Mouse (Mus musculus) liver, embryonic 14.5 days (tissue): ENCODE measurements around the gene Olfr764-ps1. TPM values are rescaled to one million over a fixed set of nuclear protein-coding genes. Genes with fewer than 3 reads are reported as not detected.

ENCODE experiments used
- polyA plus RNA-seq, 2 experiments: library from polyadenylated mRNA; depleted of rRNA in 1 of 2; stranded (reverse) in 1 of 2; unstranded in 1 of 2; fragments of >200 nt; fragmentation: Nextera tagmentation in 1 of 2; extraction: Ambion mirVana in 1 of 2; gene quantifications; 2 replicates each; pipeline versions ENCODE4 v1.2.1 to v1.2.3; 2012 to 2014

The Olfr764-ps1 gene
- polyA plus RNA-seq, 2 experiments, result not detected

Other genes with a start within 250 kb of the Olfr764-ps1 start
- gene Mmp19, start 249.0 kb downstream of the Olfr764-ps1 start, polyA plus RNA-seq (2012; rRNA removed), result 8.0 and 9.5 TPM in 2 replicates
- gene Mmp19, start 249.0 kb downstream of the Olfr764-ps1 start, polyA plus RNA-seq (2014; fragmentation: Nextera tagmentation; extraction: Ambion mirVana), result 8.3 and 8.9 TPM in 2 replicates
- 4.2 and 6.0 TPM in 2 replicates for gene Dnajc14, start 235.8 kb downstream of the Olfr764-ps1 start, polyA plus RNA-seq (2012; rRNA removed)
- 10.7 and 12.3 TPM in 2 replicates for gene Dnajc14, start 235.8 kb downstream of the Olfr764-ps1 start, polyA plus RNA-seq (2014; fragmentation: Nextera tagmentation; extraction: Ambion mirVana)
- gene Tmem198b, start 235.5 kb downstream of the Olfr764-ps1 start, polyA plus RNA-seq (2012; rRNA removed), result 2.1 and 2.9 TPM in 2 replicates
- gene Tmem198b, start 235.5 kb downstream of the Olfr764-ps1 start, polyA plus RNA-seq (2014; fragmentation: Nextera tagmentation; extraction: Ambion mirVana), result 0.99 and 1.5 TPM in 2 replicates
- 27.1 and 61.2 TPM in 2 replicates for gene Sarnp, start 222.6 kb downstream of the Olfr764-ps1 start, polyA plus RNA-seq (2012; rRNA removed)
- 122 and 125 TPM in 2 replicates for gene Sarnp, start 222.6 kb downstream of the Olfr764-ps1 start, polyA plus RNA-seq (2014; fragmentation: Nextera tagmentation; extraction: Ambion mirVana)
- gene Ormdl2, start 218.3 kb downstream of the Olfr764-ps1 start, polyA plus RNA-seq (2012; rRNA removed), result 43.1 and 47.8 TPM in 2 replicates
- gene Ormdl2, start 218.3 kb downstream of the Olfr764-ps1 start, polyA plus RNA-seq (2014; fragmentation: Nextera tagmentation; extraction: Ambion mirVana), result 80.5 and 83.5 TPM in 2 replicates
- gene Gdf11, start 148.2 kb downstream of the Olfr764-ps1 start, polyA plus RNA-seq (2012; rRNA removed), result 0.32 and 0.36 TPM in 2 replicates
- gene Gdf11, start 148.2 kb downstream of the Olfr764-ps1 start, polyA plus RNA-seq (2014; fragmentation: Nextera tagmentation; extraction: Ambion mirVana), result 0.16 and 0.23 TPM in 2 replicates
- 22.5 and 29.6 TPM in 2 replicates for gene Cd63, start 138.9 kb downstream of the Olfr764-ps1 start, polyA plus RNA-seq (2012; rRNA removed)
- 73.0 and 85.0 TPM in 2 replicates for gene Cd63, start 138.9 kb downstream of the Olfr764-ps1 start, polyA plus RNA-seq (2014; fragmentation: Nextera tagmentation; extraction: Ambion mirVana)
- 12.1 and 12.3 TPM in 2 replicates for gene Rdh5, start 117.0 kb downstream of the Olfr764-ps1 start, polyA plus RNA-seq (2012; rRNA removed)
- 13.6 and 15.8 TPM in 2 replicates for gene Rdh5, start 117.0 kb downstream of the Olfr764-ps1 start, polyA plus RNA-seq (2014; fragmentation: Nextera tagmentation; extraction: Ambion mirVana)
- gene Bloc1s1, start 115.9 kb downstream of the Olfr764-ps1 start, polyA plus RNA-seq (2012; rRNA removed), result 67.2 and 95.9 TPM in 2 replicates
- 99.2 and 99.8 TPM in 2 replicates for gene Bloc1s1, start 115.9 kb downstream of the Olfr764-ps1 start, polyA plus RNA-seq (2014; fragmentation: Nextera tagmentation; extraction: Ambion mirVana)
- gene Itga7, start 106.1 kb downstream of the Olfr764-ps1 start, polyA plus RNA-seq (2012; rRNA removed), result 0.09 and 0.19 TPM in 2 replicates
- gene Itga7, start 106.1 kb downstream of the Olfr764-ps1 start, polyA plus RNA-seq (2014; fragmentation: Nextera tagmentation; extraction: Ambion mirVana), result 0.04 and 0.15 TPM in 2 replicates
- not detected in 2 replicates for gene Mettl7b, start 78.9 kb downstream of the Olfr764-ps1 start, polyA plus RNA-seq (2012; rRNA removed)
- gene Mettl7b, start 78.9 kb downstream of the Olfr764-ps1 start, polyA plus RNA-seq (2014; fragmentation: Nextera tagmentation; extraction: Ambion mirVana), result not detected in 2 replicates
- gene Olfr9, start 50.5 kb downstream of the Olfr764-ps1 start, polyA plus RNA-seq (2012; rRNA removed), result not detected in 2 replicates
- not detected in 2 replicates for gene Olfr9, start 50.5 kb downstream of the Olfr764-ps1 start, polyA plus RNA-seq (2014; fragmentation: Nextera tagmentation; extraction: Ambion mirVana)
- not detected in 2 replicates for gene Olfr763, start 29.1 kb downstream of the Olfr764-ps1 start, polyA plus RNA-seq (2012; rRNA removed)
- not detected in 2 replicates for gene Olfr763, start 29.1 kb downstream of the Olfr764-ps1 start, polyA plus RNA-seq (2014; fragmentation: Nextera tagmentation; extraction: Ambion mirVana)
- gene Olfr765, start 10.1 kb upstream of the Olfr764-ps1 start, polyA plus RNA-seq (2012; rRNA removed), result not detected in 2 replicates
- not detected in 2 replicates for gene Olfr765, start 10.1 kb upstream of the Olfr764-ps1 start, polyA plus RNA-seq (2014; fragmentation: Nextera tagmentation; extraction: Ambion mirVana)
- gene Olfr766-ps1, start 29.1 kb upstream of the Olfr764-ps1 start, polyA plus RNA-seq (2012; rRNA removed), result not detected in 2 replicates
- not detected in 2 replicates for gene Olfr766-ps1, start 29.1 kb upstream of the Olfr764-ps1 start, polyA plus RNA-seq (2014; fragmentation: Nextera tagmentation; extraction: Ambion mirVana)
- not detected in 2 replicates for gene Olfr767, start 43.0 kb upstream of the Olfr764-ps1 start, polyA plus RNA-seq (2012; rRNA removed)
- not detected in 2 replicates for gene Olfr767, start 43.0 kb upstream of the Olfr764-ps1 start, polyA plus RNA-seq (2014; fragmentation: Nextera tagmentation; extraction: Ambion mirVana)
- gene Olfr768, start 59.5 kb upstream of the Olfr764-ps1 start, polyA plus RNA-seq (2012; rRNA removed), result not detected in 2 replicates
- not detected in 2 replicates for gene Olfr768, start 59.5 kb upstream of the Olfr764-ps1 start, polyA plus RNA-seq (2014; fragmentation: Nextera tagmentation; extraction: Ambion mirVana)
- not detected in 2 replicates for gene Olfr769, start 78.0 kb upstream of the Olfr764-ps1 start, polyA plus RNA-seq (2012; rRNA removed)
- not detected in 2 replicates for gene Olfr769, start 78.0 kb upstream of the Olfr764-ps1 start, polyA plus RNA-seq (2014; fragmentation: Nextera tagmentation; extraction: Ambion mirVana)
- gene Olfr770, start 99.1 kb upstream of the Olfr764-ps1 start, polyA plus RNA-seq (2012; rRNA removed), result not detected in 2 replicates
- gene Olfr770, start 99.1 kb upstream of the Olfr764-ps1 start, polyA plus RNA-seq (2014; fragmentation: Nextera tagmentation; extraction: Ambion mirVana), result not detected in 2 replicates
- not detected in 2 replicates for gene Olfr771, start 124.9 kb upstream of the Olfr764-ps1 start, polyA plus RNA-seq (2012; rRNA removed)
- gene Olfr771, start 124.9 kb upstream of the Olfr764-ps1 start, polyA plus RNA-seq (2014; fragmentation: Nextera tagmentation; extraction: Ambion mirVana), result not detected in 2 replicates
- gene Olfr772, start 138.0 kb upstream of the Olfr764-ps1 start, polyA plus RNA-seq (2012; rRNA removed), result not detected in 2 replicates
- not detected in 2 replicates for gene Olfr772, start 138.0 kb upstream of the Olfr764-ps1 start, polyA plus RNA-seq (2014; fragmentation: Nextera tagmentation; extraction: Ambion mirVana)
- not detected in 2 replicates for gene Olfr773, start 147.5 kb upstream of the Olfr764-ps1 start, polyA plus RNA-seq (2012; rRNA removed)
- gene Olfr773, start 147.5 kb upstream of the Olfr764-ps1 start, polyA plus RNA-seq (2014; fragmentation: Nextera tagmentation; extraction: Ambion mirVana), result not detected in 2 replicates
- gene Olfr774, start 196.3 kb upstream of the Olfr764-ps1 start, polyA plus RNA-seq (2012; rRNA removed), result not detected in 2 replicates
- gene Olfr774, start 196.3 kb upstream of the Olfr764-ps1 start, polyA plus RNA-seq (2014; fragmentation: Nextera tagmentation; extraction: Ambion mirVana), result not detected in 2 replicates
- gene Olfr775, start 208.5 kb upstream of the Olfr764-ps1 start, polyA plus RNA-seq (2012; rRNA removed), result not detected in 2 replicates
- gene Olfr775, start 208.5 kb upstream of the Olfr764-ps1 start, polyA plus RNA-seq (2014; fragmentation: Nextera tagmentation; extraction: Ambion mirVana), result not detected in 2 replicates
- not detected in 2 replicates for gene Olfr776, start 219.2 kb upstream of the Olfr764-ps1 start, polyA plus RNA-seq (2012; rRNA removed)
- gene Olfr776, start 219.2 kb upstream of the Olfr764-ps1 start, polyA plus RNA-seq (2014; fragmentation: Nextera tagmentation; extraction: Ambion mirVana), result not detected in 2 replicates
- not detected in 2 replicates for gene Olfr777, start 231.6 kb upstream of the Olfr764-ps1 start, polyA plus RNA-seq (2012; rRNA removed)
- gene Olfr777, start 231.6 kb upstream of the Olfr764-ps1 start, polyA plus RNA-seq (2014; fragmentation: Nextera tagmentation; extraction: Ambion mirVana), result not detected in 2 replicates